Mouse (Mus musculus) limb, embryonic 14.5 days (tissue): ENCODE measurements at regions not wholly inside any gene's neighbourhood (a gene's known extent, or its start where the extent isn't known, plus 50 kb on each side); places are given as distances from the start of the nearest gene placed in this dataset.

ENCODE experiments used
- ATAC-seq: fragments of 200-750 bp; cut with Nextera tagmentation; 2 replicates; pipeline ENCODE4 v1.8.0; 2017; ENCODE audit warnings: low read depth, moderate number of reproducible peaks, moderate TSS enrichment; ENCODE audit not compliant: low FRiP score
- DNase-seq: peaks from one replicate; pipeline ENCODE4 v3.0.0-alpha.2; 2015; ENCODE audit warnings: low spot score
- H3K27ac ChIP-seq: fragments of 300-500 bp; sonication (generic); replicated peaks from 2 replicates; pipeline ENCODE4 v1.5.1; 2014; ENCODE audit warnings: low read depth, mild to moderate bottlenecking, low read length, moderate library complexity, mixed read lengths
- H3K27me3 ChIP-seq: fragments of 300-500 bp; sonication (generic); 2 replicates; pipeline ENCODE4 v1.6.1; 2014; ENCODE audit warnings: low read length, mixed read lengths; ENCODE audit not compliant: control insufficient read depth, insufficient read depth
- H3K36me3 ChIP-seq: fragments of 300-500 bp; sonication (generic); 2 replicates; pipeline ENCODE4 v1.6.1; 2014; ENCODE audit warnings: mild to moderate bottlenecking, low read length, moderate library complexity, mixed read lengths; ENCODE audit not compliant: control insufficient read depth, insufficient read depth
- H3K4me1 ChIP-seq: fragments of 300-500 bp; sonication (generic); 2 replicates; pipeline ENCODE4 v1.6.1; 2014; ENCODE audit warnings: antibody characterized with exemption, low read length, mixed read lengths; ENCODE audit not compliant: control insufficient read depth, insufficient read depth
- H3K4me2 ChIP-seq: fragments of 300-500 bp; sonication (generic); replicated peaks from 2 replicates; pipeline ENCODE4 v1.6.1; 2014; ENCODE audit warnings: low read depth, mild to moderate bottlenecking, low read length, moderate library complexity; ENCODE audit not compliant: severe bottlenecking
- H3K4me3 ChIP-seq: fragments of 300-500 bp; sonication (generic); replicated peaks from 2 replicates; pipeline ENCODE4 v1.5.1; 2014; ENCODE audit warnings: low read length
- H3K9ac ChIP-seq: fragments of 300-500 bp; sonication (generic); 2 replicates; pipeline ENCODE4 v1.6.1; 2014; ENCODE audit warnings: mild to moderate bottlenecking, low read depth, low read length, moderate library complexity; ENCODE audit not compliant: severe bottlenecking
- H3K9me3 ChIP-seq: fragments of 300-500 bp; sonication (generic); 2 replicates; pipeline ENCODE4 v1.6.1; 2016; ENCODE audit warnings: low read length; ENCODE audit not compliant: control insufficient read depth
- POLR2A ChIP-seq: fragments of 200-500 bp; IDR thresholded peaks from 2 replicates; pipeline ENCODE4 v1.8.0; 2012; ENCODE audit warnings: inconsistent platforms, mild to moderate bottlenecking, moderate library complexity, borderline replicate concordance; ENCODE audit not compliant: insufficient read depth, insufficient read length; ENCODE audit errors: extremely low read depth
- WGBS: fragments of 180-500 bp; shearing (Covaris S2); extraction: QIAGEN DNeasy Blood & Tissue Kit; methylation state at CpG from one replicate; pipeline ENCODE4 v1.1.7; 2014; 5-methylcytosine and 5-hydroxymethylcytosine counted together

GRCm38 (mm10) chr9:83326437-83327086, 114.4 kb downstream of the Lca5 start:
- Histone ChIP-seq H3K36me3 (no peaks in the 10 kb centered on the region), H3K27ac (no peak overlapping the region), H3K9me3 (no peaks in the 10 kb centered on the region), H3K4me2 (no peak overlapping the region), H3K4me1 (peaks cover 6% of the 10 kb centered on the region), H3K27me3 (no peaks in the 10 kb centered on the region), H3K4me3 (no peak overlapping the region), H3K9ac (no peak overlapping the region)
- DNase-seq = peak; percentile 41
- peak; percentile 57; the same call in 1 of the 2 replicates for ATAC-seq
- TF ChIP-seq POLR2A = no peak
- 23% methylated on average over 7 of the region's 7 CpGs for WGBS

GRCm38 (mm10) chr9:83325910-83326309, 115.0 kb downstream of the Lca5 start:
- ATAC-seq (no peak), DNase-seq (no peak)
- H3K4me3 ChIP-seq = no peak overlapping the region
- H3K27me3 ChIP-seq = no peaks in the 10 kb centered on the region
- peaks cover 6% of the 10 kb centered on the region for H3K4me1 ChIP-seq
- no peak overlapping the region for H3K27ac ChIP-seq
- H3K9ac ChIP-seq = no peak overlapping the region
- no peak for TF ChIP-seq POLR2A
- H3K4me2 ChIP-seq = no peak overlapping the region
- no peaks in the 10 kb centered on the region for H3K9me3 ChIP-seq
- WGBS = 17% methylated on average over 6 of the region's 6 CpGs
- H3K36me3 ChIP-seq = no peaks in the 10 kb centered on the region

GRCm38 (mm10) chr9:83324336-83324735, 116.6 kb downstream of the Lca5 start:
- no peaks in the 10 kb centered on the region for H3K36me3 ChIP-seq
- H3K9me3 ChIP-seq = no peaks in the 10 kb centered on the region
- H3K4me2 ChIP-seq = no peak overlapping the region
- no peaks in the 10 kb centered on the region for H3K27me3 ChIP-seq
- H3K4me3 ChIP-seq = no peak overlapping the region
- no peak for DNase-seq
- no peak for TF ChIP-seq POLR2A
- peaks cover 6% of the 10 kb centered on the region for H3K4me1 ChIP-seq
- ATAC-seq = no peak
- 55% methylated on average over 3 of the region's 3 CpGs for WGBS
- H3K9ac ChIP-seq = no peak overlapping the region
- H3K27ac ChIP-seq = no peak overlapping the region

- ATAC-seq = no peak
- no peak overlapping the region for H3K4me2 ChIP-seq
- no peak for DNase-seq
- 79% methylated on average over 8 of the region's 8 CpGs for WGBS
- H3K4me3 ChIP-seq = no peak overlapping the region
- TF ChIP-seq POLR2A = no peak
- H3K36me3 ChIP-seq = no peaks in the 10 kb centered on the region
- H3K27me3 ChIP-seq = no peaks in the 10 kb centered on the region
- no peak overlapping the region for H3K27ac ChIP-seq
- H3K9me3 ChIP-seq = no peaks in the 10 kb centered on the region
- no peak overlapping the region for H3K9ac ChIP-seq
- peaks cover 6% of the 10 kb centered on the region for H3K4me1 ChIP-seq
Observed at GRCm38 (mm10) chr9:83322991-83323583, 117.8 kb downstream of the Lca5 start.

GRCm38 (mm10) chr9:83321793-83322192, 119.1 kb downstream of the Lca5 start:
- H3K4me3 ChIP-seq = no peak overlapping the region
- H3K27ac ChIP-seq = no peak overlapping the region
- no peak overlapping the region for H3K9ac ChIP-seq
- no peaks in the 10 kb centered on the region for H3K36me3 ChIP-seq
- ATAC-seq (no peak), DNase-seq (no peak)
- no peaks in the 10 kb centered on the region for H3K9me3 ChIP-seq
- H3K4me2 ChIP-seq = no peak overlapping the region
- no peak for TF ChIP-seq POLR2A
- H3K4me1 ChIP-seq = peaks cover 6% of the 10 kb centered on the region
- no peaks in the 10 kb centered on the region for H3K27me3 ChIP-seq

- H3K9ac ChIP-seq = no peak overlapping the region
- DNase-seq = no peak
- no peaks in the 10 kb centered on the region for H3K36me3 ChIP-seq
- no peak overlapping the region for H3K27ac ChIP-seq
- no peak overlapping the region for H3K4me3 ChIP-seq
- no peak for ATAC-seq
- no peak for TF ChIP-seq POLR2A
- no peaks in the 10 kb centered on the region for H3K9me3 ChIP-seq
- H3K4me1 ChIP-seq = peaks cover 11% of the 10 kb centered on the region
- H3K27me3 ChIP-seq = no peaks in the 10 kb centered on the region
- H3K4me2 ChIP-seq = no peak overlapping the region
- 42% methylated on average over 4 of the region's 4 CpGs for whole genome bisulfite sequencing
Observed at GRCm38 (mm10) chr9:83320834-83321233, 120.1 kb downstream of the Lca5 start.
